Comparison of ENCODE assay signal across 13 mouse cellular contexts in the genomic region with DNA sequence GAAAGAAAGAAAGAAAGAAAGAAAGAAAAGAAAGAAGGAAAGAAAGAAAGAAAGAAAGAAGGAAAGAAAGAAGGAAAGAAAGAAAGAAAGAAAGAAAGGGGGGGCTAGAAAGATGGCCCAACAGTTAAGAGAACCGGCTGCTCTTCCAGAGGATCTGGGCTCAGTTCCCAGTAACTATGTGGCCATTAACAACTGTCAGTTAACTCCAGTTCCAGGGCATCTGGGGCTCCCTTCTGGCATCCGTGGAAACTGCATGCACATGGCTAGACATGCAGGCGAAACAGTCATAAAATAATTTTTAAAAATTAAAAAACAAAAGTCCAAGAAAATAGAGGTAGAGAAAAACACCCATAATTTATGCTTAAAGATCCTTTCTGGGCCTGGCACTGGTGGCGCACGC.
"Had no signal": no experiment of that assay in that cellular context is flagged by ENCODE, and none has a peak within 500 bp of the region (broad histone marks: within the 10 kb centered on the region; RNA-seq: fewer than 3 reads in every experiment).

No protein-coding gene starts in this region.

- DNase-seq: kidney, adult 2 months; kidney, postnatal 14 days; right cerebral cortex, postnatal 4 days; spleen, adult 18-20 months; thymus, adult 2 months; thymus, postnatal 25 days had no signal

- H3K9ac ChIP-seq: kidney, embryonic 15.5 days; limb, embryonic 15.5 days; liver, embryonic 12.5 days; lung, embryonic 15.5 days; midbrain, embryonic 13.5 days; neural tube, embryonic 15.5 days had no signal

- H3K36me3 ChIP-seq: kidney, embryonic 15.5 days; limb, embryonic 15.5 days; liver, embryonic 12.5 days; lung, embryonic 15.5 days; midbrain, embryonic 13.5 days; neural tube, embryonic 15.5 days had no signal

- H3K27me3 ChIP-seq: kidney, embryonic 15.5 days; limb, embryonic 15.5 days; liver, embryonic 12.5 days; lung, embryonic 15.5 days; midbrain, embryonic 13.5 days; neural tube, embryonic 15.5 days had no signal

- H3K4me1 ChIP-seq: kidney, embryonic 15.5 days; limb, embryonic 15.5 days; liver, embryonic 12.5 days; lung, embryonic 15.5 days; neural tube, embryonic 15.5 days had no signal

- H3K4me3 ChIP-seq: kidney, embryonic 15.5 days; limb, embryonic 15.5 days; liver, embryonic 12.5 days; lung, embryonic 15.5 days; midbrain, embryonic 13.5 days; myocyte; neural tube, embryonic 15.5 days had no signal

- H3K9me3 ChIP-seq: kidney, embryonic 15.5 days; limb, embryonic 15.5 days; liver, embryonic 12.5 days; lung, embryonic 15.5 days; midbrain, embryonic 13.5 days; neural tube, embryonic 15.5 days had no signal

- H3K27ac ChIP-seq: kidney, embryonic 15.5 days; limb, embryonic 15.5 days; liver, embryonic 12.5 days; lung, embryonic 15.5 days; midbrain, embryonic 13.5 days; neural tube, embryonic 15.5 days had no signal

- ATAC-seq: liver, embryonic 12.5 days; midbrain, embryonic 13.5 days had no signal

- H3K4me2 ChIP-seq: kidney, embryonic 15.5 days; limb, embryonic 15.5 days; liver, embryonic 12.5 days; lung, embryonic 15.5 days; midbrain, embryonic 13.5 days; neural tube, embryonic 15.5 days had no signal
